Mouse (Mus musculus) hindbrain, embryonic 11.5 days (tissue): ENCODE results near the gene Bco2. TPM values are rescaled to one million over a fixed set of nuclear protein-coding genes. Genes with fewer than 3 reads are reported as not detected.

ENCODE experiments used
- polyA plus RNA-seq: library from polyadenylated mRNA; unstranded; fragments of >200 nt; fragmentation: Nextera tagmentation; extraction: Ambion mirVana; gene quantifications from 2 replicates; pipeline ENCODE4 v1.2.1, GENCODE M21; 2014

Bco2 gene
- polyA plus RNA-seq, 1 experiment from 2014 or later = 0.20 TPM

Other genes starting within 250 kb of the Bco2 start
- 189 and 224 TPM in 2 replicates for gene Rpl10-ps3, start 210.2 kb downstream of the Bco2 start, polyA plus RNA-seq
- gene Plet1, start 60.7 kb downstream of the Bco2 start, polyA plus RNA-seq = 0.59 and 0.68 TPM in 2 replicates
- 92.6 and 98.2 TPM in 2 replicates for gene Pts, start 26.5 kb downstream of the Bco2 start, polyA plus RNA-seq
- gene Il18, start 354 bp downstream of the Bco2 start, polyA plus RNA-seq = 5.2 and 8.5 TPM in 2 replicates
- 0.15 and 0.17 TPM in 2 replicates for gene Tex12, start 6.1 kb upstream of the Bco2 start, polyA plus RNA-seq
- 254 and 265 TPM in 2 replicates for gene Sdhd, start 48.6 kb upstream of the Bco2 start, polyA plus RNA-seq
- gene Timm8b, start 48.7 kb upstream of the Bco2 start, polyA plus RNA-seq = 325 TPM in 2 replicates
- gene Pih1d2, start 62.1 kb upstream of the Bco2 start, polyA plus RNA-seq = 9.0 and 9.8 TPM in 2 replicates
- 29.9 and 30.6 TPM in 2 replicates for gene Nkapd1, start 62.3 kb upstream of the Bco2 start, polyA plus RNA-seq
- gene Dlat, start 104.6 kb upstream of the Bco2 start, polyA plus RNA-seq = 54.9 and 59.2 TPM in 2 replicates
- 25.2 and 31.0 TPM in 2 replicates for gene Dixdc1, start 184.3 kb upstream of the Bco2 start, polyA plus RNA-seq
- 1.3 and 1.7 TPM in 2 replicates for gene 2310030G06Rik, start 191.4 kb upstream of the Bco2 start, polyA plus RNA-seq
- 5.9 and 7.4 TPM in 2 replicates for gene Cryab, start 196.1 kb upstream of the Bco2 start, polyA plus RNA-seq
- gene Hspb2, start 197.2 kb upstream of the Bco2 start, polyA plus RNA-seq = 1.9 and 2.4 TPM in 2 replicates
- 13.4 and 15.5 TPM in 2 replicates for gene Fdxacb1, start 213.1 kb upstream of the Bco2 start, polyA plus RNA-seq
- 38.3 and 39.3 TPM in 2 replicates for gene Alg9, start 219.8 kb upstream of the Bco2 start, polyA plus RNA-seq
- 38.5 and 42.3 TPM in 2 replicates for gene 1110032A03Rik, start 220.3 kb upstream of the Bco2 start, polyA plus RNA-seq